Mouse (Mus musculus) urinary bladder, postnatal 10 days (tissue): ENCODE results near the gene Tmem44.
A peak's percentile ranks its signal among the peaks of the same experiment; 100 is the strongest.

Source experiments
- DNase-seq: peaks from one replicate; pipeline ENCODE4 v3.0.0; 2022; ENCODE audit warnings: low spot score

The Tmem44 gene

DNA sequence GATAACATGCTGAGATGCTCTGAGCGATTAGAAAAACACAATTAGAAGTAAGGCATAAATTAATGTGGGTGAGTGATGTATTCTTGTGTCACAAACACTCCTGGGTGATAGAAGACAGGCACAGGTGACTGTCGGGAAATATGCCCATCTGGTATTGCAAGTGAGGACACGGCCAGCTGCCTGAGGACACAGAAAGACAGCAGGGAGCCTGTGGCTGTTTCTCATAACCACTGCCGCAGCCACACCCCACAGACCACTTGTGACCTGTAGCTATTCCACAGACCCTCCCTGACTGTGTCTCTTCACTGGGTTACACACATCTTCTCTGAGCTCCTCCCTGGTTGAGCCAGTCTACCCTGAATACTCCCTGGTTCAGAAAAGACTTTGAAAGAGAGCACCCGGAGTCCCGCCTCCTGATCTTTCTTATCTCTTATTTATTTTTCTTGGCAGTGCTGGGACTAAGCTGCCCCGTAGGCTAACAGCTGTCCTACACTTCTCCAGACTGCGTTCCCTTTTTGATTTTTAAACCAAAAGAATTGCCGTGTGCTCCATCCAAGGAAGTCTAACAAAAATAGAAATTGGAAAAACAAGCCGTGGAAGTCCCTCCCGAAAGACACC lies 32.9 kb downstream of the Tmem44 start:
- DNase-seq = no peak

- no peak for DNase-seq
These were observed 33.6 kb downstream of the Tmem44 start for GRCm38 (mm10) chr16:30516993-30517392.

- DNase-seq = no peak
These were observed 35.2 kb downstream of the Tmem44 start for GRCm38 (mm10) chr16:30515418-30515817.

- no peak for DNase-seq
These were observed 37.3 kb downstream of the Tmem44 start for GRCm38 (mm10) chr16:30513050-30514024.

DNA sequence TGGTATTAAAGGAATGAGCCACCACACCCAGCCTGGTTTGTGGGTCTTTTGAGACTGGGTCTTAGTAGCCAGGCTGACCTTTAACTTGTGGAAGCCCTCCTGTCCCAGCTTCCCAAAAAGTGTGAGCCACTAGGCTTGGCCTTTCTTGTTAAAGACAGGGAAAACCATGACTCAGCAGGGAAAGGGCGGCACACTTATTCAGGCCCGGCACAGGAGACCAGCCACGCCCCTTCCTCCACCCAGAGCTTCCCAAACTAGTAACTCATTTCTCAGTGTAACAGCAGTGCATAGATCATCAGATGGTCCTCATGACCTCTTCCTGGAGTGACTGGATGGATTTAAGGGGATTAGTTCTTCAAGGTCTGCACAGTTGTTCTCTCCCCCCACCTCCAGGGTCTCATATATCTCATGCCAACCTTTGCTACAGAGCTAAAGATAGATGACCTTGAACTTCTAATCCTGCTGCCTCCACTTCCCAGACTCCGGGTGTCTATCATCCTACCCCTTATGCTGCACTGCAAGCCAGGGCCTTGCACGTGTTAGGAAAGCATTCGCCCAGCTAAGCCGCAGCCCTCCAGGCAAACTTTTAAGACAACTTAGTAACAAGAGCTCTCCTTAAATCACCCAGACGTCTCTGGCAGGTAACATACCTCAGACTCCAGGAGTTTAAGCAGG lies 38.1 kb downstream of the Tmem44 start:
- DNase-seq = no peak

DNA sequence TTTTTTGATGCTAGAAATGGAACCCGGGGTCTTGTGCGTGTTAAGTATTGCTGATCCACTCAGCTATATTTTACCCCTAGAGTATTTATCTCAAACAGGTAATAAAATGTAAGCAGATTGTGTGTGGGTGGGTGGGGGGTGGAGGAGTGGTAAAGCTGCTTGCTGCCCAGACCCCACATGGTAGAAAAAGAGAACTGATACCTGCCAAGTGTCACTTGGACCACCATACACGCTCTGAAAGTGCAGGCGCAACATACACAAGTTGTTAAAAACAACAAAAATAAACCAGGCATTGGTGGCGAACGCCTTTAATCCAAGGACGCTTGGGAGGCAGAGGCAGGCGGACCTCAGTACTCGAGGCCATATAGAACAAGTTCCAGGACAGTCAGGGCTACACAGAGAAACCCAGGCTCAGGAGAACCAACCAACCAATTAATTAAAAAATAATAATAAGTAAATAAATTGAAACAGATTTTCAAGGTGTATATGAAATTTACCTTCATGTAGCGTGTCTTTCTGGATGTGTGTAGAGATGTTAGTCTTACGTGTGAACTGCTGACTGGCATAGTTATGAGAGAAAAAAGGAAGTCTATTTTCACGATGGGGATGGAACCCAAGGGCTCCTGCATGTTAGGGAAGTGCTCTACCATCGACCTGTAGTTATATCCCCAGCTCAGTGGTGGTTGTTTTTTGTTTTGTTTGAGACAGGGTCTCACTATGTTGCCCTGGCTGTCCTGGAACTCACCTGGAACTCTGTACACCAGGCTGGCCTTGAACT lies 38.9 kb downstream of the Tmem44 start:
- DNase-seq = no peak

GRCm38 (mm10) chr16:30510504-30511451 lies 39.9 kb downstream of the Tmem44 start:
- DNase-seq = peak; percentile 65

DNA sequence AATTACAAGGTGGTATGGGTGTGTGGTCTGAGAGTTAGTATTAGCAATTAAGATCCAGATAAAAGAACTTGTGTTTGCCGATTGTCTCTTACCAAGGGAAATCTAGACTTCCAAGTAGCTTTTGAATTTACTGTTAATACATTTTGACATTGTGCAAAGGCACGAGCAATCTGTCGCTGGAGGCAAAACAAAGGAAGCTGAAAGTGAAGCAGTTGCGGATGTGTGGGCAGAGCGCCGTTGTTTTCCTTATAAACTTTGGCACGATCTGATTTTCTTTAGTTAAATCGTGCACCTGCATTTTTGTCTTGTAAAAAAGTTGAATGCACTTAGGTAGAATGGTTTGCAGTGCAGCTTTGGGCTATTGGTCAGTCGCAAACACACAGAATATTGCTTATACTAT lies 40.6 kb downstream of the Tmem44 start:
- no peak for DNase-seq

DNA sequence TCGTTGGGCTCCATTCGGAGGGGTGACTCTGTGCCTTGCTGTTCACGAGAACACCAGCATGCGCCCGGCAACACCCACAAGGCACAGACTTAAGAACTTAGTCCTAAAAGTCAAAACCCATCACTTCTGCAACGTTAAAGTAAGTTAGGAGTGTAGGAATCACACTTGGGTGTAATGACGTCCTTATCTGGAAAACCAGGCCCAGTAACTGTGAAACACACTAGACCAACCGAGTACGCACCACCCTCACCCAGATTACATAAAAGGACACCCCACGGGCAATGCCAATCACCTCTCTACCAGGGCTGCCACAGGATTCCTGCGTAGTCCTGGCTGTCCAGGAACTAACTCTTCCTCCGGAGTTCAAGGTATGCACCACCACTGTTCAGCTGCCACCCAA lies 41.3 kb downstream of the Tmem44 start:
- no peak for DNase-seq

- no peak for DNase-seq
These were observed 41.9 kb downstream of the Tmem44 start for GRCm38 (mm10) chr16:30508738-30509137.

GRCm38 (mm10) chr16:30507120-30507519 lies 43.5 kb downstream of the Tmem44 start:
- no peak for DNase-seq

- no peak for DNase-seq
These were observed 45.2 kb downstream of the Tmem44 start for GRCm38 (mm10) chr16:30505311-30506031.

GRCm38 (mm10) chr16:30504856-30505255 lies 45.8 kb downstream of the Tmem44 start:
- no peak for DNase-seq

GRCm38 (mm10) chr16:30503958-30504357 lies 46.7 kb downstream of the Tmem44 start:
- no peak for DNase-seq

GRCm38 (mm10) chr16:30502221-30502891 lies 48.3 kb downstream of the Tmem44 start:
- DNase-seq = no peak

GRCm38 (mm10) chr16:30501621-30502020 lies 49.0 kb downstream of the Tmem44 start:
- DNase-seq = no peak

GRCm38 (mm10) chr16:30500223-30500622 lies 50.4 kb downstream of the Tmem44 start:
- no peak for DNase-seq

DNA sequence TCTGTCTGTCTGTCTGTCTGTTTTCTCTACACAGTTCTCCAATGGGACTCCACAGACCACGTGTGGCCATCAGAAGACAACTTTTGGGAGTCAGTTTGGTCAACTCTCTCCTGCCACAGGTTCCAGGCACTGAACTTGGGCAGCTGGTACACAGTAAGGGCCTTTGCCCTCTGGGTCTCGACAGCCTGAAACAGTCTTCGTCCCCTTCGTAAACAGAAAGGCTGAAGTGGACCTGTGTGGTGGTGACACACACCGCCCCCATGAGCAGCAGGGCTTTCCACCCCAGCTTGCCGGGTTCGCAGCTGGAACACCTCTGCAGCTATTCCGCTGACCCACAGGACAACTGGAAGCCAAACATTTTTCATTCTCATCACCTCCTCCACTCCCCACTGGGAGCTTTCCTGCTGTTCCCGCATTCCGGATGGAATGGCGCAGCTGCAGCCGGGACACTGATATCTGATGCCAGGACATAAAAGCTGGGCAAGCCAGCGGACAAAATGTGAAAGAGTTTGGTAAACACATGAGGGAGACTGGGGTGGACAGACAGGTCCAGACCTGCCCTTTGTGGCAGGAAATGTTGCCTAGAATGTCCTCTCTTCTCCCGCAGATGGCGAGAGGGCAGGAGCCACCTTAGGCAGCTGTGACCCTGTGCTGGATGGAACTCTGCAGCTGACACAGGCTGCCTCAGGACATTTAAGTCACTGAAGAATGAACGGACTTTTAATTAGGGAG lies 51.4 kb downstream of the Tmem44 start:
- DNase-seq = no peak

DNA sequence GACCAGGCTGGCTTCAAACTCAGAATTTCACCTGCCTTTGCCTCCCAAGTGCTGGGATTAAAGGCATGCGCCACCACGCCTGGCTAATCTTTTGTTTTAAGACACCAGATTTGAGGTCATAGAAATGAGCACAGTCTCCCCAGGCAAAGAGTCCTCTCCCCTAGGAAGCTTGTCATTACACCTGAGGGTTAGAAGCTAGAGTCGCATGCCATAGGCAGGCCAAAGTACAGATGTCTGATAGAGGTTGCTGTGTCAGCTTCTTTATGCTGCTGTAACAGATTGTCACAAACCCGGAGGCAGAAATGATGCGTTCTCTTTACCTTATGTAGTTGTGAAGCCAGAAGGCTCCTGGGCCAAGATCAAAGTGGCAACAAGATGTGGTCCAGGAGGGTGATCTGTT lies 53.3 kb downstream of the Tmem44 start:
- DNase-seq = no peak
